Mouse (Mus musculus) heart, adult 2 months (tissue): Measurements from ENCODE around the gene Ccdc8. TPM values are rescaled to one million over a fixed set of nuclear protein-coding genes. Genes with fewer than 3 reads are reported as not detected.

Source experiments
- DNase-seq, 2 experiments: peaks; one replicate each; pipeline ENCODE4 v3.0.0; 2021
- H3K27ac ChIP-seq: fragments of 200-600 bp; 2 replicates; pipeline ENCODE4 v1.8.1; 2022
- H3K27me3 ChIP-seq: fragments of 200-500 bp; 2 replicates; pipeline ENCODE4 v1.6.1; 2012; ENCODE audit warnings: mild to moderate bottlenecking, low read length, inconsistent platforms, mixed read lengths; ENCODE audit not compliant: control insufficient read depth, insufficient read depth
- H3K36me3 ChIP-seq: fragments of 200-500 bp; 2 replicates; pipeline ENCODE4 v1.6.1; 2012; ENCODE audit warnings: low read length, inconsistent platforms; ENCODE audit not compliant: control insufficient read depth, insufficient read depth
- H3K4me1 ChIP-seq: fragments of 200-500 bp; 2 replicates; pipeline ENCODE4 v1.6.1; 2011; ENCODE audit warnings: low read length; ENCODE audit not compliant: control insufficient read depth, insufficient read depth
- H3K4me3 ChIP-seq: fragments of 200-600 bp; 2 replicates; pipeline ENCODE4 v1.8.1; 2022
- H3K79me2 ChIP-seq: fragments of 200-500 bp; replicated peaks from 2 replicates; pipeline ENCODE4 v1.6.1; 2012; ENCODE audit warnings: mild to moderate bottlenecking, inconsistent platforms, low read length, moderate library complexity, mixed read lengths; ENCODE audit not compliant: control insufficient read depth, insufficient read depth
- H3K9ac ChIP-seq: fragments of 200-500 bp; 2 replicates; pipeline ENCODE4 v1.6.1; 2012; ENCODE audit warnings: low read depth, mild to moderate bottlenecking, control low read depth, inconsistent platforms, low read length, mixed read lengths
- CTCF ChIP-seq: fragments of 200-600 bp; IDR thresholded peaks from 2 replicates; pipeline ENCODE4 v1.8.1; 2022; ENCODE audit warnings: antibody characterized with exemption, mild to moderate bottlenecking, moderate library complexity
- EP300 ChIP-seq: fragments of 200-500 bp; IDR thresholded peaks from 2 replicates; pipeline ENCODE4 v1.6.1; 2011; ENCODE audit warnings: low read depth, low read length, control low read depth; ENCODE audit not compliant: insufficient read depth
- POLR2A ChIP-seq: fragments of 200-500 bp; IDR thresholded peaks from 2 replicates; pipeline ENCODE4 v1.6.1; 2011; ENCODE audit warnings: mild to moderate bottlenecking, low read depth, low read length, control low read depth; ENCODE audit not compliant: insufficient read depth
- WGBS: fragments of 180-500 bp; shearing (Covaris S2); methylation state at CpG from one replicate; pipeline ENCODE4 v1.1.7; 2018; 5-methylcytosine and 5-hydroxymethylcytosine counted together
- intact Hi-C: fragments of 180-260 bp; cut with DNase I; formaldehyde crosslinking; loops from one replicate; pipeline ENCODE4 v1.15.1; 2025
- polyA plus RNA-seq: library from polyadenylated mRNA; depleted of rRNA; stranded (reverse); fragments of >200 nt; gene quantifications from 2 replicates; pipeline ENCODE4 v1.2.3, GENCODE M21; 2012
- total RNA-seq, 2 experiments: library from RNA; stranded (reverse); gene quantifications; 2 replicates each; pipeline ENCODE4 v1.2.3; 2021

The Ccdc8 gene
- total and polyA plus RNA-seq, 3 experiments: 2.7 to 4.4 (median 4.0) TPM

- no peaks in the 10 kb centered on the region for H3K27me3 ChIP-seq
- 69% methylated on average over 5 of the region's 5 CpGs for WGBS
- H3K9ac ChIP-seq: no peak overlapping the region
- TF ChIP-seq POLR2A: no peak
- TF ChIP-seq EP300: no peak
- TF ChIP-seq CTCF: no peak
- no peaks in the 10 kb centered on the region for H3K36me3 ChIP-seq
- H3K79me2 ChIP-seq: no peaks in the 10 kb centered on the region
- no peaks in the 10 kb centered on the region for H3K4me1 ChIP-seq
- DNase-seq: no peak
- intact Hi-C loops: no loop called here
- no peak overlapping the region for H3K27ac ChIP-seq
- H3K4me3 ChIP-seq: no peak overlapping the region
Measured at GRCm38 (mm10) chr7:16961678-16962077, 30.8 kb upstream of the Ccdc8 start.

GRCm38 (mm10) chr7:16968414-16968813 is 24.1 kb upstream of the Ccdc8 start:
- Histone ChIP-seq H3K9ac (no peak overlapping the region), H3K27ac (no peak overlapping the region), H3K36me3 (no peaks in the 10 kb centered on the region), H3K4me1 (no peaks in the 10 kb centered on the region), H3K79me2 (no peaks in the 10 kb centered on the region), H3K27me3 (no peaks in the 10 kb centered on the region), H3K4me3 (no peak overlapping the region)
- DNase-seq: no peak
- 88% methylated on average over 6 of the region's 6 CpGs for WGBS
- TF ChIP-seq CTCF (no peak), EP300 (no peak), POLR2A (no peak)
- intact Hi-C loops: no loop called here

GRCm38 (mm10) chr7:16971160-16971559 is 21.3 kb upstream of the Ccdc8 start:
- Histone ChIP-seq H3K9ac (no peak overlapping the region), H3K36me3 (no peaks in the 10 kb centered on the region), H3K27me3 (no peaks in the 10 kb centered on the region), H3K4me1 (no peaks in the 10 kb centered on the region; the same call in 1 of the 2 replicates), H3K27ac (no peak overlapping the region), H3K79me2 (no peaks in the 10 kb centered on the region), H3K4me3 (no peak overlapping the region)
- DNase-seq: no peak
- WGBS: 72% methylated on average over 3 of the region's 3 CpGs
- intact Hi-C loops: no loop called here
- no peak for TF ChIP-seq CTCF
- TF ChIP-seq EP300: no peak
- no peak for TF ChIP-seq POLR2A

- Histone ChIP-seq H3K4me1 (no peaks in the 10 kb centered on the region; the same call in 1 of the 2 replicates), H3K9ac (no peak overlapping the region), H3K27ac (peak overlapping the region; percentile 63), H3K4me3 (no peak overlapping the region), H3K36me3 (no peaks in the 10 kb centered on the region), H3K27me3 (no peaks in the 10 kb centered on the region), H3K79me2 (no peaks in the 10 kb centered on the region)
- WGBS: 25% methylated on average over 6 of the region's 6 CpGs
- no peak for TF ChIP-seq CTCF
- peak; percentile 88 for TF ChIP-seq EP300
- no peak for TF ChIP-seq POLR2A
- peak; percentile 60 to 80 for DNase-seq
- intact Hi-C loops: no loop called here
Measured at GRCm38 (mm10) chr7:16974018-16974417, 18.5 kb upstream of the Ccdc8 start.

GRCm38 (mm10) chr7:16976298-16976697 is 16.2 kb upstream of the Ccdc8 start:
- DNase-seq: no peak
- Histone ChIP-seq H3K36me3 (no peaks in the 10 kb centered on the region), H3K27me3 (no peaks in the 10 kb centered on the region), H3K9ac (no peak overlapping the region), H3K79me2 (no peaks in the 10 kb centered on the region), H3K4me3 (no peak overlapping the region), H3K4me1 (peaks cover 4% of the 10 kb centered on the region), H3K27ac (no peak overlapping the region)
- intact Hi-C loops: no loop called here
- TF ChIP-seq EP300 (no peak), POLR2A (no peak), CTCF (no peak)
- WGBS: 64% methylated on average over 8 of the region's 8 CpGs

GRCm38 (mm10) chr7:16978173-16978572 is 14.3 kb upstream of the Ccdc8 start:
- 83% methylated on average over 6 of the region's 6 CpGs for WGBS
- no peak overlapping the region for H3K9ac ChIP-seq
- H3K36me3 ChIP-seq: no peaks in the 10 kb centered on the region
- DNase-seq: no peak
- H3K79me2 ChIP-seq: no peaks in the 10 kb centered on the region
- TF ChIP-seq CTCF: no peak
- no peak for TF ChIP-seq EP300
- no peak for TF ChIP-seq POLR2A
- H3K27ac ChIP-seq: no peak overlapping the region
- intact Hi-C loops: no loop called here
- peaks cover 4% of the 10 kb centered on the region for H3K4me1 ChIP-seq
- H3K27me3 ChIP-seq: no peaks in the 10 kb centered on the region
- H3K4me3 ChIP-seq: no peak overlapping the region
